Mouse (Mus musculus): Measurements from ENCODE around the gene Scnm1. TPM values are rescaled to one million over a fixed set of nuclear protein-coding genes. Genes with fewer than 3 reads are reported as not detected.
"Not testable (repeated sequence)": the region's sequence is repeated elsewhere in the genome, so short reads cannot be mapped to it uniquely, and the experiment has no call there.

Gene Scnm1
- polyA plus RNA-seq, 1 experiment from 2014 or later: 94.1 TPM

GRCm38 (mm10) chr3:95140795-95141194 is 7.0 kb upstream of the Scnm1 start:
- Histone ChIP-seq H3K4me3 (no peak overlapping the region), H3K27ac (no peak overlapping the region), H3K4me1 (replicated peaks) (0 out of 2 replicates have a peak, but pooled peaks cover 5% of the 10 kb centered on the region), H3K36me3 (peaks cover 25% of the 10 kb centered on the region), H3K9me3 (no peaks in the 10 kb centered on the region), H3K27me3 (ENCODE audit: insufficient read depth, poor library complexity, severe bottlenecking) (no peaks in the 10 kb centered on the region)
- WGBS: 86% methylated on average over 6 of the region's 6 CpGs
- DNase-seq (ENCODE audit: low spot score): no peak

- 60% methylated on average over 18 of the region's 18 CpGs for WGBS
- Histone ChIP-seq H3K4me3 (no peak overlapping the region), H3K27ac (no peak overlapping the region), H3K36me3 (peaks cover 25% of the 10 kb centered on the region), H3K27me3 (ENCODE audit: insufficient read depth, poor library complexity, severe bottlenecking) (no peaks in the 10 kb centered on the region), H3K4me1 (replicated peaks) (peaks cover 10% of the 10 kb centered on the region), H3K9me3 (no peaks in the 10 kb centered on the region)
- no peak for DNase-seq (ENCODE audit: low spot score)
These were observed 6.4 kb upstream of the Scnm1 start for GRCm38 (mm10) chr3:95140289-95140595.

- Histone ChIP-seq H3K27me3 (ENCODE audit: insufficient read depth, poor library complexity, severe bottlenecking) (no peaks in the 10 kb centered on the region), H3K9me3 (no peaks in the 10 kb centered on the region), H3K4me1 (replicated peaks) (peaks cover 15% of the 10 kb centered on the region), H3K27ac (no peak overlapping the region), H3K4me3 (no peak overlapping the region; the same call in 1 of the 2 replicates), H3K36me3 (peaks cover 25% of the 10 kb centered on the region)
- DNase-seq (ENCODE audit: low spot score): no peak
- 75% methylated on average over 25 of the region's 25 CpGs for WGBS
These were observed 5.9 kb upstream of the Scnm1 start for GRCm38 (mm10) chr3:95139586-95140288.

GRCm38 (mm10) chr3:95136336-95136735 is 2.5 kb upstream of the Scnm1 start:
- H3K4me1 ChIP-seq (replicated peaks): peaks cover 23% of the 10 kb centered on the region
- H3K36me3 ChIP-seq: peaks cover 39% of the 10 kb centered on the region
- H3K4me3 ChIP-seq: no peak overlapping the region
- no peaks in the 10 kb centered on the region for H3K9me3 ChIP-seq
- no peaks in the 10 kb centered on the region for H3K27me3 ChIP-seq (ENCODE audit: insufficient read depth, poor library complexity, severe bottlenecking)
- no peak overlapping the region for H3K27ac ChIP-seq
- DNase-seq (ENCODE audit: low spot score): no peak
- 92% methylated on average over 3 of the region's 3 CpGs for WGBS

- H3K27me3 ChIP-seq (ENCODE audit: insufficient read depth, poor library complexity, severe bottlenecking): no peaks in the 10 kb centered on the region
- peaks cover 37% of the 10 kb centered on the region for H3K36me3 ChIP-seq
- DNase-seq (ENCODE audit: low spot score): no peak
- no peak overlapping the region for H3K27ac ChIP-seq
- no peaks in the 10 kb centered on the region for H3K9me3 ChIP-seq
- WGBS: 88% methylated on average over 7 of the region's 7 CpGs
- H3K4me3 ChIP-seq: peak overlapping the region; percentile 46
- peaks cover 23% of the 10 kb centered on the region for H3K4me1 ChIP-seq (replicated peaks)
These were observed 1.7 kb upstream of the Scnm1 start for GRCm38 (mm10) chr3:95135433-95136052.

GRCm38 (mm10) chr3:95135023-95135422 is 1.2 kb upstream of the Scnm1 start:
- DNase-seq (ENCODE audit: low spot score): no peak
- H3K4me1 ChIP-seq (replicated peaks): peaks cover 23% of the 10 kb centered on the region
- H3K9me3 ChIP-seq: no peaks in the 10 kb centered on the region
- peak overlapping the region; percentile 46 for H3K4me3 ChIP-seq
- 33% methylated on average over 6 of the region's 6 CpGs for WGBS
- H3K27ac ChIP-seq: no peak overlapping the region
- H3K27me3 ChIP-seq (ENCODE audit: insufficient read depth, poor library complexity, severe bottlenecking): no peaks in the 10 kb centered on the region
- H3K36me3 ChIP-seq: peaks cover 36% of the 10 kb centered on the region

- Histone ChIP-seq H3K4me1 (replicated peaks) (peaks cover 23% of the 10 kb centered on the region), H3K4me3 (peak overlapping the region; percentile 68; the same call in 1 of the 2 replicates), H3K36me3 (peaks cover 37% of the 10 kb centered on the region)
- not testable (repeated sequence) for DNase-seq (ENCODE audit: low spot score); H3K27me3 ChIP-seq (ENCODE audit: insufficient read depth, poor library complexity, severe bottlenecking); H3K9me3 ChIP-seq; H3K27ac ChIP-seq
- WGBS: no CpG with 5 or more reads among the region's 12 CpGs
These were observed 322 bp upstream of the Scnm1 start for GRCm38 (mm10) chr3:95134133-95134532.

- peaks cover 46% of the 10 kb centered on the region for H3K36me3 ChIP-seq
These were observed 635 bp downstream of the Scnm1 start for GRCm38 (mm10) chr3:95133176-95133575.

GRCm38 (mm10) chr3:95132389-95132788 is 1.4 kb downstream of the Scnm1 start:
- H3K9me3 ChIP-seq; H3K27ac ChIP-seq; DNase-seq (ENCODE audit: low spot score); H3K27me3 ChIP-seq (ENCODE audit: insufficient read depth, poor library complexity, severe bottlenecking): not testable (repeated sequence)
- 79% methylated on average over 2 of the region's 2 CpGs for WGBS
- peak overlapping the region; percentile 68; the same call in 1 of the 2 replicates for H3K4me3 ChIP-seq
- H3K4me1 ChIP-seq (replicated peaks): peaks cover 20% of the 10 kb centered on the region
- peaks cover 43% of the 10 kb centered on the region for H3K36me3 ChIP-seq

More at GRCm38 (mm10) chr3:95133176-95133575, 635 bp downstream of the Scnm1 start:
- no peak for DNase-seq (ENCODE audit: low spot score)
- H3K4me3 ChIP-seq: peak overlapping the region; percentile 68
- no peaks in the 10 kb centered on the region for H3K9me3 ChIP-seq
- H3K4me1 ChIP-seq (replicated peaks): peaks cover 23% of the 10 kb centered on the region
- WGBS: 62% methylated on average over 11 of the region's 11 CpGs
- H3K27ac ChIP-seq: peak overlapping the region; percentile 91
- no peaks in the 10 kb centered on the region for H3K27me3 ChIP-seq (ENCODE audit: insufficient read depth, poor library complexity, severe bottlenecking)

- H3K27ac ChIP-seq: no peak overlapping the region
- no peaks in the 10 kb centered on the region for H3K27me3 ChIP-seq (ENCODE audit: insufficient read depth, poor library complexity, severe bottlenecking)
- H3K4me3 ChIP-seq: no peak overlapping the region
- H3K36me3 ChIP-seq: peaks cover 43% of the 10 kb centered on the region
- H3K9me3 ChIP-seq: no peaks in the 10 kb centered on the region
- WGBS: 90% methylated on average over 5 of the region's 5 CpGs
- H3K4me1 ChIP-seq (replicated peaks): peaks cover 11% of the 10 kb centered on the region
- DNase-seq (ENCODE audit: low spot score): no peak
These were observed 3.7 kb downstream of the Scnm1 start for GRCm38 (mm10) chr3:95130081-95130480.

- H3K36me3 ChIP-seq: peaks cover 43% of the 10 kb centered on the region
- H3K4me1 ChIP-seq (replicated peaks): peaks cover 7% of the 10 kb centered on the region
- no peak for DNase-seq (ENCODE audit: low spot score)
- no peaks in the 10 kb centered on the region for H3K9me3 ChIP-seq
- WGBS: 61% methylated on average over 6 of the region's 6 CpGs
- H3K27me3 ChIP-seq (ENCODE audit: insufficient read depth, poor library complexity, severe bottlenecking): no peaks in the 10 kb centered on the region
- no peak overlapping the region for H3K4me3 ChIP-seq
- no peak overlapping the region for H3K27ac ChIP-seq
These were observed 4.6 kb downstream of the Scnm1 start for GRCm38 (mm10) chr3:95129226-95129651.

GRCm38 (mm10) chr3:95124972-95125371 is 8.8 kb downstream of the Scnm1 start:
- Histone ChIP-seq H3K27ac (no peak overlapping the region), H3K4me1 (replicated peaks) (no peaks in the 10 kb centered on the region; the same call in 1 of the 2 replicates), H3K27me3 (ENCODE audit: insufficient read depth, poor library complexity, severe bottlenecking) (no peaks in the 10 kb centered on the region), H3K36me3 (peaks cover 57% of the 10 kb centered on the region), H3K9me3 (no peaks in the 10 kb centered on the region), H3K4me3 (no peak overlapping the region)
- 49% methylated on average over 5 of the region's 5 CpGs for WGBS
- DNase-seq (ENCODE audit: low spot score): no peak

GRCm38 (mm10) chr3:95124246-95124645 is 9.6 kb downstream of the Scnm1 start, which contains the start of gene Tmod4:
Gene Tmod4, plus strand, starts transcription at chr3:95124476.
- Histone ChIP-seq H3K9me3 (no peaks in the 10 kb centered on the region), H3K27me3 (ENCODE audit: insufficient read depth, poor library complexity, severe bottlenecking) (no peaks in the 10 kb centered on the region), H3K4me1 (replicated peaks) (no peaks in the 10 kb centered on the region; the same call in 1 of the 2 replicates), H3K36me3 (peaks cover 57% of the 10 kb centered on the region), H3K27ac (no peak within 1 kb of the TSS), H3K4me3 (no peak within 1 kb of the TSS; the same call in 1 of the 2 replicates)
- WGBS: 64% methylated on average over 6 of the region's 6 CpGs
- DNase-seq (ENCODE audit: low spot score): peak; percentile 35
